Mouse (Mus musculus): Measurements from ENCODE around the gene Gpkow.
"Not testable (repeated sequence)": the region's sequence is repeated elsewhere in the genome, so short reads cannot be mapped to it uniquely, and the experiment has no call there.

DNA sequence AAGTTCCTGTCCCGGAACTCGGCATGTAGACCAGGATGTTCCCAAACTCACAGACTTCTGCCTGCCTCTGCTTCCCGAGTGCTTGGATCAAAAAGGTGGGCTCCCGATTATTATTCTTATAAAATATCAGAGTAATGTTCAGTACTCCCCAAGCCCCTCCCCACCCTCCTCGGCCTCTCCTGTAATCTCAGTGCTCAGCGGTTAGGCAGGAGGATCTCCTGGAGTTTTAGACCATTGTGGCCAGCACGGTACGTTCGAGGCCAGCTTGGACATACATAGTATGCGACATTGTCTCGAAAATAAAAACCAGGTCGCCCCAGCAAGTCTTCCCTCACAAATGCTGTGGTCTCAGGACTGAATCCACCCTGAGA lies 16.8 kb downstream of the Gpkow start:
- not testable (repeated sequence) for TF ChIP-seq GATA1 (IDR thresholded peaks at IDR 0.05; ENCODE audit: borderline replicate concordance, low read length); FLI1 (IDR thresholded peaks at IDR 0.05; ENCODE audit: low read length)
